Mouse (Mus musculus): ENCODE measurements around the gene Mrtfb. TPM values are rescaled to one million over a fixed set of nuclear protein-coding genes. Genes with fewer than 3 reads are reported as not detected.
"Not testable (repeated sequence)": the region's sequence is repeated elsewhere in the genome, so short reads cannot be mapped to it uniquely, and the experiment has no call there.

Mrtfb gene
- total RNA-seq, 2 experiments from 2014 or later = 168 to 208 TPM

GRCm38 (mm10) chr16:13336503-13337230 is 80.4 kb downstream of the Mrtfb start:
- no peak for DNase-seq (ENCODE audit: low spot score in 2 of 2)
- intact Hi-C loops (cut with DNase I) = no loop called here

DNA sequence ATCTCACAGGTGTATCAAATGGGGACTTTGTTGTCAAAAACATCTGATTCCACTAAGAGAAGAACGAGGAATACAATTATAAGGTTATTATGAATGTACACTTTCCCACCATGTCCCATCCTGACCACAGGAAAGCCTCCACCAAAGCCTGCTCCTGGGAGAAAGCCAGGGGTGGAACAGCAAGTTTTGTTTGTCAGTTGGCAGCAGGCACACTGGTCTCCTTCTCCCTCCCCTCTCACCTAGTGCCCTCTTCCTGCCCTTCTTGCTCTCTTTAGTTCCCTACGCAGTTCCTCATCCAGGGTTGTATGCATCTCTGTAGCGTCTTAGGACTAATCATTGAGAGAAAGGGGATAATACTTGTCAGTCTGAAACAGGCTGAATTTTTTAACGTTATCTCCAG is 81.8 kb downstream of the Mrtfb start:
- intact Hi-C loops (cut with DNase I) = no loop called here
- no peak for DNase-seq (ENCODE audit: low spot score in 2 of 2)

GRCm38 (mm10) chr16:13339433-13339832 is 83.2 kb downstream of the Mrtfb start:
- intact Hi-C loops (cut with DNase I) = no loop called here
- DNase-seq (ENCODE audit: low spot score in 2 of 2) = peak in 1 of 2 experiments; percentile 42

GRCm38 (mm10) chr16:13345822-13346221 is 89.5 kb downstream of the Mrtfb start:
- intact Hi-C loops (cut with DNase I); DNase-seq (ENCODE audit: low spot score in 2 of 2): not testable (repeated sequence)

DNA sequence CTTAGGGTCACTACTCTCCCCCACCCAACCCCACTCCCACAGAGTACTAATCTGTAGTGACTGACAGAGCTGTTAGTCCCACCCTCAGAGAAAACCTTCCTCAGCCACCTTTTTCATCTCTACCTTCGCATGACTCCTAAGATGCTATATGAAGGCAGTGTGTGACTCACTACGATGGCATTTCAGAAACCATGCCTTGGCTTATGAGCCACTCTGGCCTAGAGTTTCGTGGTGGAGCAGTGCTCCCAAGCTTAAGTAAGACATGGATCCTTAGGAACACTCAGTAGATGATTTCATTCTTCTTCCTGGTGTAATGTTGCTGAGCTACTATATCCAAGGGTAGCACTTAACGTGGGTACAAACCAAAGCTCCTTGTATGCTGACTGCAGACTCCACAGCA is 94.4 kb downstream of the Mrtfb start:
- DNase-seq (ENCODE audit: low spot score in 2 of 2) = no peak
- intact Hi-C loops (cut with DNase I) = no loop called here

DNA sequence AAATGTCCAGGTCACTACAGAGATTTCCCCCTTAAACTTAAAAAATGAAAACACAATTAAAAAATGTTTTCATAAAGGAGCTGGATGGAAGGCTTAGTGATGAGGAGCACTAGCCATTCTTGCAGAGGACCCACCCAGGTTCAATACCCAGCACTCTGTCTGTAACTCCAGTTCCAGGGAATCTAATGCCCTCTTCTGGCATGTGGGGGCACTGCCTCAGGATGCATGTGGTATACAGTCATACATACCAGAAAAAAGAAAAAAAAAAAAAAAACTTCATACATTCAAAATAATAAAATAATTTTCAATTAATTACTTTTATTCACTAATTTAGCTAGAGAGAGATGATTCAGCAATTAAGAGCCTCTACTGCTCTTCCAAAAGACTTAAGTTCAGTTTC is 95.0 kb downstream of the Mrtfb start:
- no peak for DNase-seq (ENCODE audit: low spot score in 2 of 2)
- intact Hi-C loops (cut with DNase I) = no loop called here

DNA sequence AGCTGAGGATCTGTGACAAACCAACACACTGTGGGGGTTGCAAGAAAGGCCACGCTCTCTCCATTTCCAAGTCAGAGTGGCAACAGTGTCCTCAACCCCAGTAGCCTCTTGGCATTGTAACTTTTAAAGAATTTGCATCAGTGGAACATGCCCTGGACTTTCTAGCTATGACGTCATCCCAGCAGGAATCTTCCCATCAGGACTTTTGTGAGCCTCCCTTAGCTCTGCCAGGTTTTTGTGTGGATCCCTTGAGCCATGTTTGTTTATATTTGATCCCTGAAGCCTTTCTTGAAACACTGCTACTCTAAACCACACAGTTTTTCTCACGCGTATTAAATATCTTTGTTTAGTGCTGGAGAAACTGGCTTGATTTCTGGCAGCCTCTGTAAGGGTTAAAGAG is 97.6 kb downstream of the Mrtfb start:
- intact Hi-C loops (cut with DNase I) = no loop called here
- no peak for DNase-seq (ENCODE audit: low spot score in 2 of 2)

- no peak for DNase-seq (ENCODE audit: low spot score in 2 of 2)
- intact Hi-C loops (cut with DNase I) = no loop called here
These were observed 98.2 kb downstream of the Mrtfb start for GRCm38 (mm10) chr16:13354431-13354830.

DNA sequence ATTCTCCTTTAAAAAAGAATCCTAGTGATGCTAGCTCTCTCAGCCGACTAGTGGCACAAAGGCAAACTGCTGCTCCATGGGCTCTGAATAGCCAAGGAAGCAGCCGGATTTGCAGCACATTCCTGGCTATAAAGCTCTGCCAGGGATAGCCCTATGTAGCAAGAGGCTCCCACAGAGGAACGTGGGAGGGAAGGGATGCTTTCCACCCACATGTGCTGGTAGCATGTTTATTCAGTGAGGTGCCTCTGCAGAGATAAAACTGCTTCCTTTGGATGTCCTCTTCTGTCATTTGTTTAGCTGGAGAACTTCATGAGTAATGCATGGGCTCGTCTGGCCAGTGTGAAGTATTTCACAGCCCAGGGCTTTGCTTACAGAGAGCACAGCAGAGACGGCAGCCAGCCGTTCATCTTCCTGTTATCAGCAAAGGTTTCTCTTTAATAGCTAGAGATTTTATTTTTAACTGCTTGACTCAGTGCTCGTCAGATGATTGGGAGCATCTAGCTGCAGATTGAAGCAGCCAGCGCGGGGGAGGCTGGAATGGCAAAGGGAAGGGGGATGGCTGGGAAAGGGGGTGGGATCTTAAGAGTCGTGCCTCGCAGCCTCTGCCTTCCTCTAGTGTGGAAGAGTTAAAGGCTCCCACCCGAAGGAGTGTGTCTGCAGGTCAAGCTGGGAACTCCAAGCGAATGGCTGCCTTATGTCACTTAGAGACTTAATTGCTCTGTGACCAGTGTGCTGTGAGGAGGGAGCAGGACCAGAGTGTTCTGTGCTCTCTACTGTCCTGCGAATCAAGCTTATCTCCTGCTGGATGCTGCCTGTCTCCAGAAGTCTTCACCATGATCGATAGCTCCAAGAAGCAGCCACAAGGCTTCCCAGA is 101.8 kb downstream of the Mrtfb start:
- DNase-seq (ENCODE audit: low spot score in 2 of 2) = peak; percentile 80 to 82
- intact Hi-C loops (cut with DNase I) = loop anchor here (2.0 kb wide), 3 partner anchors 101 to 197 kb away; partner anchors contain the start of gene Mrtfb

GRCm38 (mm10) chr16:13358741-13359140 is 102.5 kb downstream of the Mrtfb start:
- intact Hi-C loops (cut with DNase I) = loop anchor here (2.0 kb wide), 3 partner anchors 102 to 198 kb away; partner anchors contain the start of gene Mrtfb

GRCm38 (mm10) chr16:13359405-13359858 is 103.2 kb downstream of the Mrtfb start:
- intact Hi-C loops (cut with DNase I) = loop anchor here (2.0 kb wide), 3 partner anchors 103 to 199 kb away; partner anchors contain the start of gene Mrtfb
- DNase-seq (ENCODE audit: low spot score in 2 of 2) = peak; percentile 45 to 48

More at GRCm38 (mm10) chr16:13358741-13359140, 102.5 kb downstream of the Mrtfb start:
- DNase-seq (ENCODE audit: low spot score in 2 of 2) = no peak

GRCm38 (mm10) chr16:13360208-13360607 is 103.9 kb downstream of the Mrtfb start:
- intact Hi-C loops (cut with DNase I) = no loop called here

GRCm38 (mm10) chr16:13360835-13361234 is 104.6 kb downstream of the Mrtfb start:
- no peak for DNase-seq (ENCODE audit: low spot score in 2 of 2)
- intact Hi-C loops (cut with DNase I) = no loop called here

More at GRCm38 (mm10) chr16:13360208-13360607, 103.9 kb downstream of the Mrtfb start:
- no peak for DNase-seq (ENCODE audit: low spot score in 2 of 2)

GRCm38 (mm10) chr16:13363141-13363540 is 106.9 kb downstream of the Mrtfb start:
- intact Hi-C loops (cut with DNase I) = no loop called here
- no peak for DNase-seq (ENCODE audit: low spot score in 2 of 2)

GRCm38 (mm10) chr16:13364145-13364544 is 107.9 kb downstream of the Mrtfb start:
- intact Hi-C loops (cut with DNase I) = no loop called here
- DNase-seq (ENCODE audit: low spot score in 2 of 2) = no peak

- intact Hi-C loops (cut with DNase I) = no loop called here
- DNase-seq (ENCODE audit: low spot score in 2 of 2) = no peak
These were observed 110.0 kb downstream of the Mrtfb start for GRCm38 (mm10) chr16:13366256-13366655.

GRCm38 (mm10) chr16:13366802-13367465 is 110.7 kb downstream of the Mrtfb start:
- intact Hi-C loops (cut with DNase I) = no loop called here
- peak; percentile 55 to 59 for DNase-seq (ENCODE audit: low spot score in 2 of 2)

DNA sequence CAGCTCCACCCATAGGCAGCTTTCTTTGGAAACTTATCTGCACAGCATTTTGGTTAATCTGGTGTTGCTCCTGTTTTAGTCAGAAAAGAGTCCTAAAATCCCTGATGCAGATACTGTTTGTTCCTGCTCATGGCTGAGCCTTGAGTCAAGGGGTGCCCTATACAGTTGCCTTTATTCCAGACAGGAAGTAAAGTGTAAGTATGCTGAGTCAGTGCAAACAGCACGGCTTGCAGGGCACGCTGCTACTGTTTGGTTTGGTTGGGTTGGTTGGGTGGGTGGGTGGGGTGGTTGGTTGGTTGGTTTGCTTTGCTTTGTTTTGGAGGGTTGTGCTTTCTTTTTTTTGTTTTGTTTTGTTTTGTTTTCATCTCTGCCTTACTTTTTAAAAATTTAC is 111.2 kb downstream of the Mrtfb start:
- DNase-seq (ENCODE audit: low spot score in 2 of 2) = no peak
- intact Hi-C loops (cut with DNase I) = no loop called here

GRCm38 (mm10) chr16:13368645-13369044 is 112.4 kb downstream of the Mrtfb start:
- DNase-seq (ENCODE audit: low spot score in 2 of 2) = no peak

DNA sequence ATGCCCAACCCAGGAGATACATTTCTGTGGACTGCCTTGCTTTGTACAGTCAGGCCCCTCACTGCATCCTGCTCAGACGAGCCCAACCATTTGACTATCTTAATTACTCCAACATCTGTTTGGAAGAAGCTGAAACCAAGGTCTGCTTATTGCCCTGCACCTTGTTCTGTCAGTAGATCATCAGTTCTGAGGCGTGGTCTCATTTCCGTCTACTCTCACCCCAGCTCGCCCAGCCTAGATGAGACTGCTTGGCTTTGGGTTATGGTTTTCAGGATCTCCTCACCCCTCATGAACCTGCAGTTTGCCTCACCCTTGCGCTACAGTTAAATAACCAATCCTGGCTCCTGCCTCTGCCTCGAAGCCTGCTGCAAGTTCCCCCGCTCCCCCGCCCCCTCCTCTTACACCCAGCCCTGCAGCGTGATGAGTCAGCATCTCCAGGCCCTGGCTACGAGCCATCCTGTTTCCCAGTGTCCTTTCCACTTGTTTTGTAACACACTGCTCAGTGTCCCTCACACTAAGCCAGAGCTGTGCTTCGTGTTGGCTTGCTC is 115.5 kb downstream of the Mrtfb start:
- intact Hi-C loops (cut with DNase I) = no loop called here
- peak; percentile 84 to 85 for DNase-seq (ENCODE audit: low spot score in 2 of 2)

More at GRCm38 (mm10) chr16:13368645-13369044, 112.4 kb downstream of the Mrtfb start:
- intact Hi-C loops (cut with DNase I) = no loop called here

All from left cerebral cortex, postnatal 36 days (tissue).